Mouse (Mus musculus): ENCODE measurements around the gene Shb. TPM values are rescaled to one million over a fixed set of nuclear protein-coding genes. Genes with fewer than 3 reads are reported as not detected.

The Shb gene
- polyA plus RNA-seq, 1 experiment: 11.4 TPM

- Histone ChIP-seq H3K27ac (ENCODE audit: insufficient read depth, low read length) (no peak overlapping the region), H3K4me3 (ENCODE audit: insufficient read depth, low read length) (no peak overlapping the region), H3K4me1 (ENCODE audit: control insufficient read depth, insufficient read depth, low read length) (no peaks in the 10 kb centered on the region)
- TF ChIP-seq POLR2A (IDR thresholded peaks at IDR 0.05; ENCODE audit: extremely low read depth, insufficient read depth, low read length) (no peak), CTCF (IDR thresholded peaks at IDR 0.05; ENCODE audit: extremely low read depth, insufficient read depth, low read length) (no peak)
Measured at GRCm38 (mm10) chr4:45545851-45546250, 13.6 kb upstream of the Shb start.

- Histone ChIP-seq H3K27ac (ENCODE audit: insufficient read depth, low read length) (no peak overlapping the region), H3K4me1 (ENCODE audit: control insufficient read depth, insufficient read depth, low read length) (no peaks in the 10 kb centered on the region), H3K4me3 (ENCODE audit: insufficient read depth, low read length) (no peak overlapping the region)
- TF ChIP-seq POLR2A (IDR thresholded peaks at IDR 0.05; ENCODE audit: extremely low read depth, insufficient read depth, low read length) (no peak), CTCF (IDR thresholded peaks at IDR 0.05; ENCODE audit: extremely low read depth, insufficient read depth, low read length) (no peak)
Measured at GRCm38 (mm10) chr4:45543481-45544051, 11.3 kb upstream of the Shb start.

DNA sequence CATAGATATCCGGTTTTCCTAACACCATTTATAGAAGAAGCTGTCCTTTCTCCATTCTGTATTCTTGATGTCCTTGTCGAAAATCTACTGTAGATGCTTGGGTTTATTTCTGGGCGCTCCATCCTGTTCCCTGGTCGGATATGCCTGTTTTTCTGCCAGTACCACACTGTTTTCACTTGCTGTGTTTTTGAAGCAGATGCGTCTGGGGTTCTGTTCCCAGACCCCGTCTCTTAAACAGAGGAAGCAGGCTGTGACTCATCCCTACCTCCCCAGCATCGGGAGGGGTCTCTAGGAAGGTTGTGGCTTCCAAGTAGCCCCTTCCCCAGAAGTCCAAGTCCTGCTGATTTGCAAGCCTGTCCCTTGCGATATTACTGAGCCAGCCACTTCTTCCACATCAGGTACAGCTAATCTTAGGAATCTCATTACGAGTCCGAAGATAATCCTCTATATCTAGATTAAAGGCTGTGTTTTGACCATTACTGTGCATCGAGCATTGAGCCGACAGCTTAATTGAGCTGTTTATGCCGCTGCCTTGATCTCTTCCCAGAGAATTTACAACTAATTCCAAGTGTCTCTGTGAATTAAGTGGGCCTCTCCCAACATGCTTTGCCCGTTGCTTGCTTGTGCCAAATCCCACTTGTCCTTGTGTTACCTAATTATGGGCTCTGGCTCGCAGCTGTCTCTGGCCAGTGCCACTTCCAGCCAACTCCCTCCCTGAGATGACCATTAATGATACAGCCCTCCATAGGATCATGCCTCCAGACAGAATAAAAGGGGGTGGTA, 8.1 kb upstream of the Shb start:
- Histone ChIP-seq H3K27ac (ENCODE audit: insufficient read depth, low read length) (no peak overlapping the region), H3K4me1 (ENCODE audit: control insufficient read depth, insufficient read depth, low read length) (no peaks in the 10 kb centered on the region), H3K4me3 (ENCODE audit: insufficient read depth, low read length) (no peak overlapping the region)
- no peak for TF ChIP-seq POLR2A (IDR thresholded peaks at IDR 0.05; ENCODE audit: extremely low read depth, insufficient read depth, low read length)
- no peak for TF ChIP-seq CTCF (IDR thresholded peaks at IDR 0.05; ENCODE audit: extremely low read depth, insufficient read depth, low read length)

GRCm38 (mm10) chr4:45539187-45539586, 6.9 kb upstream of the Shb start:
- Histone ChIP-seq H3K4me3 (ENCODE audit: insufficient read depth, low read length) (no peak overlapping the region), H3K4me1 (ENCODE audit: control insufficient read depth, insufficient read depth, low read length) (no peaks in the 10 kb centered on the region), H3K27ac (ENCODE audit: insufficient read depth, low read length) (no peak overlapping the region)
- TF ChIP-seq CTCF (IDR thresholded peaks at IDR 0.05; ENCODE audit: extremely low read depth, insufficient read depth, low read length): no peak

DNA sequence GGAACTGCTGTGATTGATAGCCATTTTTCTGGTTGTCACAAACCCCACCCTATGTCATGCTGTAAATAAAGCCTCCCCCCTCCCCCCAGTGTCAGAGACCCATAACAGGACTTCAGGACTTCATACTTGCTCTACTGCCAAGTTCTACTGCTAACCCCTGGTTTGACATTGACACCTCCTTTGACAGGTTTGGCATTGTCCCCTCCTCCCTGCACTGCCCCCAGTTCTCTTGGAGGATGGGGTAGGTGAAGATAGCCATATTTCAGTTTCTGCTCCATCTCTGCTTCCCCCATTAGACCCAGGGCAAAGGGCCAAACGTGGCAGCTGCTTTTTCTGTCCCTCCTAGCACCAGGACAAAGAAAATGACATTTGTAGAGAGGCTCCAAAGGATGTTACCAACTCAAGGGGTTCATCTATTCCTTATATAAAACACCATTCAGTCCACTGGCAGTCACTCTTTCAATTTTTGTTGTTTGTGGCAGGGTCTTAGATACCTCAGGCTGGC, 1.2 kb upstream of the Shb start:
- H3K4me1 ChIP-seq (ENCODE audit: control insufficient read depth, insufficient read depth, low read length): no peaks in the 10 kb centered on the region
- no peak for TF ChIP-seq CTCF (IDR thresholded peaks at IDR 0.05; ENCODE audit: extremely low read depth, insufficient read depth, low read length)
- TF ChIP-seq POLR2A (IDR thresholded peaks at IDR 0.05; ENCODE audit: extremely low read depth, insufficient read depth, low read length): no peak
- no peak overlapping the region for H3K27ac ChIP-seq (ENCODE audit: insufficient read depth, low read length)
- no peak overlapping the region for H3K4me3 ChIP-seq (ENCODE audit: insufficient read depth, low read length)

- Histone ChIP-seq H3K27ac (ENCODE audit: insufficient read depth, low read length) (peak overlapping the region; percentile 53), H3K4me3 (ENCODE audit: insufficient read depth, low read length) (peak overlapping the region; percentile 37), H3K4me1 (ENCODE audit: control insufficient read depth, insufficient read depth, low read length) (no peaks in the 10 kb centered on the region)
- peak; percentile 43; the same call in 1 of the 2 replicates for TF ChIP-seq POLR2A (IDR thresholded peaks at IDR 0.05; ENCODE audit: extremely low read depth, insufficient read depth, low read length)
- TF ChIP-seq CTCF (IDR thresholded peaks at IDR 0.05; ENCODE audit: extremely low read depth, insufficient read depth, low read length): no peak
Measured at GRCm38 (mm10) chr4:45530662-45531542, 1.4 kb downstream of the Shb start.

DNA sequence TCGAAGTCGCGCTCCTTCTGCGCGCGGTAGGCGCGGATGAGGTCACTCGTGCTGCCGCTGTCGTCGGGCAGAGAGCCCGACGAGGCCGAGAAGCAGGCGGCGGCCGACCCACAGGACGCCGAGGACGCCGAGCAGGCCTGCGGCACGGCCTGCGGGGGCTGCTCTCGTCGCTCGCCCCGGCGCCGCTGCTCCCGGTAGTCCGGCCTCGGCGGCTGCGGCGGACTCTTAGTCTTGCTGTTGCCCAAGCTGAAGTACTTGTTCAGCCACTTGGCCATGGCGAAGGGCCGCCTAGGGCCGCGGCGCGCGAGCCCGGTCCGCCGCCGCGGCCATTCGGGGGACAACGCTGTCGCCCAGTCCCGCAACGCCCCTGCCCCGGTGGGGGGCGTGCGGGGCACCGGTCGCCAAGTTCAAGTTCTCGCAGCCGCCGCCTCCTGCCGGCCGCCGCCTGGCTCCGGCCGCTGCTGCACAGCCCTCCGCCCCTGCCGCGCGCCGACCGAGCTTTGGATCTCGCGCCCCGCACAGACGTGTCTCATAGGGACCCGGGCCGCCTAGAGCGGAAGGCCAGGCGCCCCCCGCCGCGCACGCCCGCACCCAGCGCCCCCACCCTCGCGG, 2.2 kb downstream of the Shb start:
- peak overlapping the region; percentile 53 for H3K27ac ChIP-seq (ENCODE audit: insufficient read depth, low read length)

GRCm38 (mm10) chr4:45529201-45529985, 2.9 kb downstream of the Shb start:
- Histone ChIP-seq H3K27ac (ENCODE audit: insufficient read depth, low read length) (no peak overlapping the region), H3K4me1 (ENCODE audit: control insufficient read depth, insufficient read depth, low read length) (no peaks in the 10 kb centered on the region), H3K4me3 (ENCODE audit: insufficient read depth, low read length) (peak overlapping the region; percentile 37)
- TF ChIP-seq POLR2A (IDR thresholded peaks at IDR 0.05; ENCODE audit: extremely low read depth, insufficient read depth, low read length): no peak

More for the DNA sequence above, 2.2 kb downstream of the Shb start:
- H3K4me1 ChIP-seq (ENCODE audit: control insufficient read depth, insufficient read depth, low read length): no peaks in the 10 kb centered on the region
- H3K4me3 ChIP-seq (ENCODE audit: insufficient read depth, low read length): peak overlapping the region; percentile 37
- TF ChIP-seq POLR2A (IDR thresholded peaks at IDR 0.05; ENCODE audit: extremely low read depth, insufficient read depth, low read length): no peak
- no peak for TF ChIP-seq CTCF (IDR thresholded peaks at IDR 0.05; ENCODE audit: extremely low read depth, insufficient read depth, low read length)

Measured in cortical plate, adult 2 months (tissue).